Mouse (Mus musculus) Patski (cell line): Measurements from ENCODE around the gene Nr6a1. TPM values are rescaled to one million over a fixed set of nuclear protein-coding genes. Genes with fewer than 3 reads are reported as not detected.
A peak's percentile ranks its signal among the peaks of the same experiment; 100 is the strongest.

Source experiments
- ATAC-seq: fragments of 100-300 bp; one replicate; pipeline ENCODE4 v1.8.0; 2021
- CTCF ChIA-PET: fragments of 350-600 bp; sonication (Branson Sonifier 250); formaldehyde crosslinking; loops from one replicate; lab custom pipeline; 2022; ENCODE audit warnings: inconsistent platforms; lab: Charles Lee
- POLR2A ChIA-PET: fragments of 350-600 bp; sonication (Branson Sonifier 250); formaldehyde crosslinking; loops from one replicate; lab custom pipeline; 2022; ENCODE audit warnings: antibody characterized with exemption, inconsistent platforms; lab: Charles Lee
- DNase-seq: peaks from one replicate; pipeline ENCODE4 v3.0.0-alpha.2; 2011; ENCODE audit warnings: low read depth, low spot score
- H3K27me3 ChIP-seq: fragments of 371-371 bp; one replicate; pipeline ENCODE4 v1.5.1; 2021
- CTCF ChIP-seq: fragments of 100-300 bp; IDR thresholded peaks from one replicate; pipeline ENCODE4 v1.5.1; 2021
- in situ Hi-C: fragments of 300-500 bp; cut with MboI; formaldehyde crosslinking; loops from 3 replicates; pipeline ENCODE4 v1.11.1; 2018; ENCODE audit warnings: low pct_unique_long_range_greater_than_20kb, mixed read lengths
- polyA plus RNA-seq: library from polyadenylated mRNA; unstranded; gene quantifications from one replicate; pipeline ENCODE4 v1.2.3, GENCODE M21; 2021

The Nr6a1 gene
- polyA plus RNA-seq, 1 experiment from 2014 or later: 4.9 TPM

- no peak for ATAC-seq
- no peak for TF ChIP-seq CTCF
- ChIA-PET POLR2A (no interaction called here), CTCF (interaction anchor here (0.9 kb wide), 1 partner anchor 10 kb away, joined by 3 read pairs; no protein-coding TSS in a partner anchor)
- H3K27me3 ChIP-seq: no peaks in the 10 kb centered on the region
- DNase-seq: no peak
- in situ Hi-C loops: no loop called here
Measured at GRCm38 (mm10) chr2:38880907-38881672, 46.4 kb downstream of the Nr6a1 start.

DNA sequence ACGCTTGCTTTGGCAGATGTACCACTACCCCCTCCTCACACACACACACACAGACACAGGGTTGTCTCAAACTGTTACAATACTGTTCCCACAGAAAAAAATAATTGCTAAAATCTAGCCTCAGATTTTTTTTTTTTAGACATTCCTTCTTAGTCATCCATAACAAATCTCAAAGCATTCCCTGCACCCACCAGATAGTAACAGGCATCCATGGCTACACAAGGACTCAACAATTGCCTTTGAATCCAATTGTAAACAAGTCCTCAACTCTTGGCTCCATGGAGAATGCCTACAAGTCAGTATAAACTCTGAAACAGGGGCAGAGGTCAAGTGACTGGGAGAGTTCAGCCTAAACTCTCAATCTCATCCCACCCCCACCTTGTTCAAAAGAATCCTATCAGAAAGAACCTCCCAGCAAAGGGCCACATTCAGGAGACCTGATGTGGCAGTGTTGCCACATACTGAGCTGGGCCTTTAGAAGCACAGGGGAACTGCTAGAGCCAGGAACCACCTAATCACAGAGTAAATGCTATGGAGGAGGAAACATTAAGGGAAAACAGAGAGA is 52.9 kb downstream of the Nr6a1 start:
- DNase-seq (peak; percentile 28), ATAC-seq (peak; percentile 76)
- in situ Hi-C loops: loop anchor here (10.0 kb wide), 1 partner anchor 210 kb away; no protein-coding TSS in a partner anchor
- H3K27me3 ChIP-seq: no peaks in the 10 kb centered on the region
- no peak for TF ChIP-seq CTCF
- ChIA-PET POLR2A (interaction anchor here (1.0 kb wide), 1 partner anchor 18 kb away, joined by 3 read pairs; no protein-coding TSS in a partner anchor), CTCF (interaction anchor here (0.9 kb wide), 1 partner anchor 10 kb away, joined by 4 read pairs; no protein-coding TSS in a partner anchor)

DNA sequence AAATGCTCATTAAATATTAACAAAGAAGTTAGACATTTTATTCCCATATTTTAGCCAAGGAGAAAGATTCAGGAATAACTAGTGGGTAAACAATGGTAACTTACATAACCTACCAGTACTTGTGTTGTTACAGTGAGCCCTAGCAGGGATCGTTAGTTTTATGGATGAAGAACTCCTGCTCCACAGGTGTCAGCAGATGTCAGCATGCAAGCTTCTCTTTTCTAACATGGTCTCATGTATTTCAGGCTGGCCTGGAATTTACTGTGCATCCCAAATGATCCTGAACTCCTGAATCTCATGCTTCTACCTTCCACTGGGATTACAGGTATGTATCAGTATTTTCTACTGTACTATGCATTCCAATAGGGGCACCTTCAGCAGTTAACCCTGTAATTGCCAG is 54.8 kb downstream of the Nr6a1 start:
- in situ Hi-C loops: loop anchor here (10.0 kb wide), 1 partner anchor 208 kb away; no protein-coding TSS in a partner anchor
- no peaks in the 10 kb centered on the region for H3K27me3 ChIP-seq
- no peak for TF ChIP-seq CTCF
- POLR2A ChIA-PET: no interaction called here
- CTCF ChIA-PET: interaction anchor here (1.3 kb wide), 1 partner anchor 20 kb away, joined by 5 read pairs; no protein-coding TSS in a partner anchor
- no peak for ATAC-seq
- DNase-seq: no peak

- no peaks in the 10 kb centered on the region for H3K27me3 ChIP-seq
- POLR2A ChIA-PET: interaction anchor here (0.9 to 1.0 kb wide), 2 partner anchors 10 to 132 kb away, joined by 3 read pairs; no protein-coding TSS in a partner anchor
- in situ Hi-C loops: no loop called here
- no peak for TF ChIP-seq CTCF
- ATAC-seq: no peak
- DNase-seq: peak; percentile 12
- CTCF ChIA-PET: interaction anchor here (1.0 to 1.4 kb wide), 3 partner anchors 54 to 206 kb away, joined by 3 to 5 read pairs (median 4); no protein-coding TSS in a partner anchor
Measured at GRCm38 (mm10) chr2:38866711-38867110, 60.8 kb downstream of the Nr6a1 start.

DNA sequence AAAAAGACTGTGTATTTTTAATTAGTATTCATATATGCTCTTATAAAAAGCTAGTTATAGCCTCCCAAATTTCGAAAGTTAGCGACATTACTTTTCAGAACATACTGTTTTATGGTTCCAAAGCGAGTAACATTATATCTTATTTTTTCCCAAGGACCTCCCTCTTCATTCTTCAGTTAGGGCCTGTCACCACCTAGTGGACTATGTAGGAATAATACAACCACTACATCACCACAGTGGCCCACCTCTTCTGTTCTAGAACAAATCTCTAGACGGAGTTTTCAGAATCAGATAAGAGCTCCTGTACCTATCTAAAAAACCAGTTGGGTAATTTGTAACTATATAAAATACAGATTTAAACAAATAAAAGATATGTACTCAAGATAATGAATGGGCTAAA is 63.5 kb downstream of the Nr6a1 start:
- TF ChIP-seq CTCF: peak; percentile 67
- POLR2A ChIA-PET: interaction anchor here (1.0 kb wide), 1 partner anchor 67 kb away, joined by 3 read pairs; no protein-coding TSS in a partner anchor
- H3K27me3 ChIP-seq: no peaks in the 10 kb centered on the region
- ATAC-seq (no peak), DNase-seq (no peak)
- in situ Hi-C loops: loop anchor here (5.0 kb wide), 1 partner anchor 67 kb away; no protein-coding TSS in a partner anchor
- CTCF ChIA-PET: interaction anchor here (0.7 to 3.6 kb wide), 23 partner anchors 8 to 125 kb away, joined by 3 to 41 read pairs (median 4); no protein-coding TSS in a partner anchor

GRCm38 (mm10) chr2:38851797-38852196 is 75.7 kb downstream of the Nr6a1 start:
- POLR2A ChIA-PET: no interaction called here
- DNase-seq (no peak), ATAC-seq (no peak)
- CTCF ChIA-PET: interaction anchor here (1.7 kb wide), 1 partner anchor 13 kb away, joined by 6 read pairs; no protein-coding TSS in a partner anchor
- no peaks in the 10 kb centered on the region for H3K27me3 ChIP-seq
- in situ Hi-C loops: no loop called here
- no peak for TF ChIP-seq CTCF

- DNase-seq (no peak), ATAC-seq (no peak)
- in situ Hi-C loops: no loop called here
- ChIA-PET POLR2A (no interaction called here), CTCF (interaction anchor here (1.1 to 2.3 kb wide), 4 partner anchors 12 to 50 kb away, joined by 3 to 7 read pairs (median 4); no protein-coding TSS in a partner anchor)
- no peaks in the 10 kb centered on the region for H3K27me3 ChIP-seq
- no peak for TF ChIP-seq CTCF
Measured at GRCm38 (mm10) chr2:38846319-38846718, 81.2 kb downstream of the Nr6a1 start.

GRCm38 (mm10) chr2:38835489-38835888 is 92.0 kb downstream of the Nr6a1 start:
- ChIA-PET POLR2A (no interaction called here), CTCF (no interaction called here)
- DNase-seq (no peak), ATAC-seq (no peak)
- TF ChIP-seq CTCF: no peak
- in situ Hi-C loops: no loop called here
- no peaks in the 10 kb centered on the region for H3K27me3 ChIP-seq

DNA sequence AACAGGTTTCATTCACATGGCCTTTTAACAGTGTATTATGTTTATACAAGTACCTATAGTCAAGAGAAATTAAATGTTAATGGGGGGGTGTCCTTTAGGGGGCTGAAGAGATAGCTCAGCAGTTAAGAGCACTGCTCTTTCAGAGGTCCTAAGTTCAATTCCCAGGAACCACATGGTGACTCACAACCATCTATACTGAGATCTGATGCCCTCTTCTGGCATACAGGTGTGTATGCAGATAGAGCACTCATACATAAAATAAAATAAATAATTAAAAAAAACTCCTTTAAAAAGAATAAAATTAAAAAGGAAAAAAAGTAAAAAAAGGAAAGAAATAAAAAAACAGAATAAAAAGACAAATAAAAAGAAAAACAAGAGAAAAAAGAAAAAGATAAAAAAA is 95.5 kb downstream of the Nr6a1 start:
- H3K27me3 ChIP-seq: no peaks in the 10 kb centered on the region
- TF ChIP-seq CTCF: peak; percentile 48
- in situ Hi-C loops: no loop called here
- POLR2A ChIA-PET: no interaction called here
- DNase-seq (no peak), ATAC-seq (no peak)
- CTCF ChIA-PET: interaction anchor here (0.7 to 2.7 kb wide), 5 partner anchors 9 to 96 kb away, joined by 3 to 13 read pairs (median 4); no protein-coding TSS in a partner anchor

DNA sequence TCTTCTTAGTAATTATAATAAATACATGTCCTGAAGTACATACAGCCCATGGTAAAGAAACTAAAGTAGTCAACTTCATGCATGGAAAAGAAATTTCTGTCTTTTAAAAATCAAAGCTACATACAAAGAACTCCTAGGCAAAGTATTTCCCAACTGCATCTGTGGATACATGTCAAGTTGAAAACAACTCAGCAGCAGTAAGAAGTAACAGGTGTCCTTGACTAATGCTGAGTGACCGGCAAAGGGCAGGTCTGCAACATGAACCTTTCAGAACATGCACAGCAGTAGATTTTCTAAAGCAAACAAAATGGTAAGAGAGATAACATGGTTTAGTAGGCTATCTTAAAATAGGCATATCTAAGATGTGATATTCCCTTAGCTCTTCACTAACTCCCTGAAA is 98.0 kb downstream of the Nr6a1 start:
- TF ChIP-seq CTCF: no peak
- DNase-seq (no peak), ATAC-seq (no peak)
- ChIA-PET POLR2A (no interaction called here), CTCF (interaction anchor here (1.0 to 3.1 kb wide), 5 partner anchors 10 to 35 kb away, joined by 3 to 11 read pairs (median 4); no protein-coding TSS in a partner anchor)
- H3K27me3 ChIP-seq: no peaks in the 10 kb centered on the region
- in situ Hi-C loops: no loop called here
